Mouse (Mus musculus) heart, adult 11 months (tissue): Measurements from ENCODE around the gene Rnf130.

Experiments
- DNase-seq: peaks from one replicate; pipeline ENCODE4 v3.0.0; 2022

Gene Rnf130

DNA sequence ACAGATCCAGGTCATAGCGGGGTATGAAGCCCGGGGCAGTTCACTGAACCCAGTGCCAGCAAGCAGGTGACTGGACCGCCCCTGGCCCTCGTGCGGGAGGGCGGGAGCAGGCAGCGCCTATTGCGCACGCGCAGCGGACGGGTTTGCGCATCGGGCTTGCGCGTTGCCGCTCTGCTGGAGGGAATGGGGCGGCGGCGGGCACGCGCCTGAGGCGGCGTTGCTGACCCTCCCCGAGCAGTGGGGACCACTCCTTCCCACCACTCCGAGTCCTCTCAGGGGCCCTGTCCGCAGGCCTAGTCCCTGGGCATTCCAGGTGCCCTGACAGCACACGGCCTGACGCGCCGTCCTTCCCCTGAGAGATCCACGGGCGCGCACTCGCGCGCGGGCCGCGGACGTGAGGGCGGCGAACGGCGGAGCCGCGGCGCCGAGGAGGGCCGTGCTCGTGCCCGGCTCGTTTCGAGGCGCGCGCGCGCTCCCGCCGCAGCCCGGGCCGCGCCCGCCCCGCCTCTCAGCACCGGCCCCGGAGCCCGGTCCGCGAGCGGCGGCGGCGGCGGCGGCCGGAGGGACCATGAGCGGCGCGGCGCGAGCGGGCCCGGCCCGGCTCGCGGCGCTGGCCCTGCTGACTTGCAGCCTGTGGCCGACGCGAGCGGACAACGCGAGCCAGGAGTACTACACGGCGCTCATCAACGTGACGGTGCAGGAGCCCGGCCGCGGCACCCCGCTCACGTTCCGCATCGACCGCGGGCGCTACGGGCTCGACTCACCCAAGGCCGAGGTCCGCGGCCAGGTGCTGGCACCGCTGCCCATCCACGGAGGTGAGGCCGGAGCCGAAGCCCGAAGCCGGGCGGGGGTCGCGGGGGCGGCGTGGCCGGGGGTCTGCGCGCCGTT, at the start of gene Rnf130:
Gene Rnf130, plus strand, starts transcription at position 514 of the 888 bp plus-strand sequence.
- DNase-seq, result peak; percentile 100

DNA sequence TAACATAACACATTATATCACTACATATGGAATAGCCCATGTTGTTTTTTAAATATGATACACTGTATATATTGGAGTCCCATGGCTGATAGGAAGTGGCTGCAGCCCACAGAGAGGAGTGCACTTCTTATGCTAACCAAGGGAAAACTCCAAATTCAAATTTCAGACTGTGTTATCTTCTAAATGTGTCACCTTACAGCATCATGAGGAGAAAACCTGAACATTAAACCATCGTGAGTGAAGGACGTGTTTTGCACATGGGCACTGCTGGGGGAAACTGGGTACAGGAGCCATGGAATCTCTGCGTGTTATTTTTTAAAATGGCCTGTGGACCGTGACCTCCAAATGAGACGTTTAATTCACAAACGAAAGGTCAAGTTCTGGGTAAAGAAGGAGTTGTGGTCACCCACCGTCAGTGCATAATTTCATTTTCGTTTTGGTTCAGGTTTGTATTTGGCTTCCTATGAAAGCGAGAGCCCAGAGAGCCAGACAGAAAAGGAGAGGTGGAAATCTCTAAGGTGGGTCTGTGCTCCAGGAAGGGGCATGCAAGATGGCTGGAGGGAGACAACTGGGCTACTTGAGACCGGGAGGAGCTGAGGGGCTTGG, 47.1 kb upstream of the Rnf130 start:
- no peak for DNase-seq

DNA sequence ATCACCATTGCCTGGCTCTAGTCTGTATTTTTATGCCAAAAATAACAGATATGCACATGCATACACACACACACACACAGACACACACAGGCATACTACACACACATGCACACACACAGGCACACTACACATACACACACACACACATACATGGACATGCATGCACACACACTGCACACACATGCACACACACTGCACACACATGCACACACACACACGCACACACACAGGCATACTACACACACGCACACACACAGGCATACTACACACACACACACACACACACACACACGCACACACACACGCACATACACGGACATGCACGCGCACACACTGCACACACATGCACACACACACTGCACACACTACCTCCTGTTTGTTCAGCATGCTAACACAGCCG, 46.2 kb upstream of the Rnf130 start:
- DNase-seq, result no peak

DNA sequence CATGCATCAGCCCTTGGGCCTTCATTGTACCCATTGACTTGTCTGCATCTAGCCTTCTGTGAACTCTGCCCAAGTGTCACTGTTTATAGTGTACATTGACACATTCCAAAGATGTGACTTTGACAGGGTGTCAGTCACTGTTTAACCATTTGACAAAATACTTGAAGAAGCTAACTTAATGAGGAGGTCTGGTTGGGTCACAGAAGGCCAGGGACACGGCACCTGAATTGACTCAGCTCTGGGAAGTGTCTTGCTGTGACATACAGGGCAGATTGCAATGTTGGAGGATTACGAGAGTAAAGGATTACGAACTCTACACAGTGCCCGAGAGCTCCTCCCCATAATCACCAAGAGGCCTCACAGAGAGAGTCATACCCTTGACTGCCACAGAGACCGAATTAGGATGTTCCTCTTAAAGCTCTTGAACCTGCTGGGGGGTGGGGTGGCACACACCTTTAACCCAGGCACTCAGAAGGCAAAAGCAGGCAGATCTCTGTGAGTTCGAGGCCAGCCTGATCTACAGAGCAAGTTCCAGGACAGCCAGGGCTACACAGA, 44.4 kb upstream of the Rnf130 start:
- no peak for DNase-seq

DNA sequence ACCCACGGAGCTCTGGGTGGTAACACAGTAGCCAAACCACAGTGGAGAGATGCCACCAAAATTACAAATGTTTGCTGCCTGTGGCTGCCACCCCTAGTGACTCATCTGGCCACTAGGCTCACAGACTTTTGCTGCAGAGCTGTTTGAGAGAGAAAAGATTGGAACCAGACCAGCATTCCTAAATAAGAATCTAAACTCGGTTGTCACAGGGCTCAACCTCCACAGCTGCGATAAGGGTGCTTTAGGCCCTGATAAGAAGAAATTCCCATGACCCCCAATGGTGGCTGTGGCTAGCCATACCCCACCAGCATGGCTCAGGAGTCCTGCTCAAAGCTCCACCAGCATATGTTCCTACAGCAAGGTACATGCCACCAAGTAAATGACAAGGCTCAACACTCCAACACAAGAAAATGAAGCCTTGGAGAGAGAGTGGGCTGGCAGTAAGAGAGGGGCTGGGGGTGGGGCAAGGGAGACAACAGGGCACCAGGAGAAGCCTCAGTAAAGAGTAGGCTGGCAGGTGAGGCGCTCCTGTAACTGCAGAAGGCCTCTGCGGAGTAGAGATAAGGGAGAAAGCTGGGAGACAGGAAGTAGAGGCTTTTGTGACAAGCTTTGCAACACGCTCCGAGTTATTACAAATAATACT, 43.7 kb upstream of the Rnf130 start:
- no peak for DNase-seq

DNA sequence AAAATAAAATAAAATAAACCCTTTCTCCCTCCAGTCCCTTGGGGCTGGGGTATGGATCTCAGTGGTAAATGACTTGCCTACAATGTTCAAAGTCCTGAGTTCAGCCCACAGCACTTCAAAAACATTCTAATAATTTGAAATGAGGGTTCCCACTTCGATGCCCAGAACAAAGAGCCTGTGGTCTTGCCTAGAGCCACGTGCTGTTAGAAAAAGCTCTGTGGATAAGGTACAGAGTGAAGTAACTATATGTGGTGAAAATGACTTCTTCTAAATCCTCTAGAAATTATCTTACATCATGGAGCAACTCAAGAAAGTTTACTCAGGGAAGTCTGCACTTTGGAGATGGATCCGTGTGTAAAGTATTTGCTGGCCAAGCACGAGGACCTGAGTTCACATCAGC, 43.1 kb upstream of the Rnf130 start:
- DNase-seq, result no peak

DNA sequence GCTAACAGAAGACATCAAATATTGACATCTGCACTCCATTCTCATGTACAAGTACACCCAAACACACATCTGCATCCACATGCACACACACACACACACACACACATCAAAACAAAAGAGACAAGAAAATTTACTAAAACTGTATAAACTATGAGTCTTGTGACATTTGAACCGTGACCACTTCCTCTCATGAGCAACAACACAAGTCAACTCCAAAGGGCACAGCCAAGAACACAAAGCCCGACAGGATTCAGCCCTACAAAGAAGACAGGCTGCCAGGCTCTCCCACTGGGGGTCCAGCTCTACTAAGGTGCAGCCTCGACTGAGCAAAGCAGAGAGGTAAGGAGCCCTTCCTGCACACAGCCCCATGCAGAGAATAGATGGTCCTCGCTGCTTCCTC, 42.3 kb upstream of the Rnf130 start:
- DNase-seq, result no peak

DNA sequence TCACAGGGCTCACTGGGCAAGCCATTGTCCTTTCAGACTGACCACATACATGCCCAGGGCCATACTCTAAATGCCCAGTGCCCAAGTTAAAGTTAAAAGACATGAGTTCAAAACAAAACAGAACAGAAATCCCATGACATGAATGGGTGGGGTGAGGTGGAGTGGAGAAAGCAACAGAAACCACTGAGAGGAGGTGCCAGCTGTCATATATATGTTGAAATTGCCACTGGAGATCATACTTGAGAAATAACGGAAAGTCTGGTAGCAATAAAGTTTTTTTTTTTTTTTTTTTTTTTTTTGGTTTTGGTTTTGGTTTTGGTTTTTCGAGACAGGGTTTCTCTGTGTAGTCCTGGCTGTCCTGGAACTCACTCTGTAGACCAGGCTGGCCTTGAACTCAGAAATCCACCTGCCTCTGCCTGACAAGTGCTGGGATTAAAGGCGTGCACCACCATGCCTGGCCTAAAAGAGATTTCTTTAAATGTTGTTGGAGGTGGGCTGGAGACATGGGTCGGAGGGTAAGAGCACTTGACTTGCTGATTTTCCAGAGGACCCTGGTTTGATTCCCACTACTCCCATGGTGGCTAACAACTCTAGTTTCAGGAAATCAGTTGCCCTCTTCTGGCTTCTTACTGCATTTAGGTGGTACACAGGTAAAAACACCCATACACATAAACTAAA, 41.1 kb upstream of the Rnf130 start:
- no peak for DNase-seq

DNA sequence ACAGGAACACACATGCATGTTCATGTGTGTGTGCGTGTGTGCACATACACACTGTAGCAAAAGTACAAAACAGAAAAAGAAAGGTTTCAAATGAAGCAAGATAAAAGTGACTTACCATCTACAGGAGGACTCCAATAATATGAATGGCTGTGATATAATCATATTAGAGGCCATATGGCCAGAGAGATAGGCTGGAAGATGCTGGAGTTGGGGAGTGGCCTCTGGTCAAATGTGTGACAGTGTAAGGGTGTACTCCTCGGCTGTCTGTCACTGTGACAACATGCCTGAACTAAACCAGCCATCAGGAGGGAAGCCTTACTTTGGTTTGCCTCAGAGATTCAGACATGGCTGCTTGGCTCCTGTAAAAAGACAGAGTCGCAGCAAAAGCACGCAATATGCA, 40.1 kb upstream of the Rnf130 start:
- no peak for DNase-seq

DNA sequence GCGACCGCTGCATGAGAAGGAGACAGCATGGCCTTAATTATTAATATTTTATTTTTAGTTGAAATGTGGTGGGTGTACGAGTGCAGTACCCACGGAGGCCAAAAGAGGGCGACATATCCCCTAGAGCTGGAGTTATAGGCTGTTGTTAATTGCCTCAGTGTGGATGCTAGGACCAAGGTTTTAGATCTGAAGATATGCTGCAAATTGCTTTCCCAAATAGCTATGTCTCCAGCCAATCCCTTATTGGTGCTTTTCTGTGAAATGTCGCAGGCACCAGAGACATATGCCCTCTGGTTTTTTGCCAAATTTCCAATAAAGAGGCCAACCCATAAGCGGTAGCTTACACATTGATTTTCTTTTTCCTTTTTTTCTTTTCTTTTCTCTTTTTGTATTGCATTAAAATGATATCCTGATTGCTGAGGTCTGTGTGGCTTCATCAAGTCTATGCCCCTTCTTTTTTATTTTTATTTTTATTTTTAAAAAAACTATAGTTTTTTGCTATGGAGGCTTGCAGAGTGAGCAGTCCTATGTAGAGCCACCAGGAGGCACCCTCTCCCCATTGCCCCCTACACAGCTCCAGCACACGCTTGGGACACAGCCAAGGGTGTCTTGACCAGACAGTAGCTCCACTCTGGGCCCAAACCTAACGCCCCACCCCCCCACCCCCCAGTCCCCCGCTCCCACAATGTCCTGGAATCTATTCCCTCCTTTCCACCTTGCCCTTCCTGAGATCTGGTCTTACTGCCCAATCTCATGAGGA, 38.7 kb upstream of the Rnf130 start:
- DNase-seq, result no peak

DNA sequence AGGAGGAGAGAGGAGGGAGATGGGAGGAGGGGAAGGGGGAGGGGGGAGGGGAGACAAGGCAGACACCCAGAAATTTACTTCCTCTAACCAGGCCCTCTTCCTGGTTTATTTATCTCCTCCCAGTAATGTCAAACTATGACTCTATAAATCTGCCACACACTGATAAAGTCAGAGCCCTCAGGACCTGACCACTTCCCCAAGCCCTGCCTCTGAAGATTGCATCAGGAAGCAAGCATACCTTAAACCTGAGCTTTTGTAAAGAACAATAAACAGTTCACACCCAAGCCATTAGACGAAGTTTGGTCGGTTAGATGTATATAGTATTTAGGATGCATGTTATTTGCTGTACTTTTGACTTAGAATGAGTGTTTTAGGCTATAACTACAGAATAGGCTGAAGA, 30.6 kb upstream of the Rnf130 start:
- DNase-seq, result no peak

DNA sequence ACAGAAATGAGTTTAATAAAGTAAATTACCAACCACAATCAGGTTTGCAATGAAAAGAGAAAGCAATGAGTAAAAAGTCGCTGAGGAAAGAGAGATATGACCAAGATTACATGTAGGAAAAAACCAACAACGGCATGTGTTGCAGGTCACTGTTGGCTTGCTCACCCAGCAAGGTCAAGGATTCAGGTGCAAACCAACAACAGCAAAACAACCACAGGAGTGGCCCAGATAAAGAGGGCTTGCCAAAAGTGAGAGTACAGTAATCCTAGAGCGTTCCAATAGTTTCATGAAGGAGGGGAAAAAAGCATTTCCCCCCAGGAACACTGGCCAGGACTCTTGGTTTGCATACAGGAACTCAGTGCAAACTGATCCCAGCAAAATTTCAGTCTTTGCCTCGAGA, 28.7 kb upstream of the Rnf130 start:
- no peak for DNase-seq

DNA sequence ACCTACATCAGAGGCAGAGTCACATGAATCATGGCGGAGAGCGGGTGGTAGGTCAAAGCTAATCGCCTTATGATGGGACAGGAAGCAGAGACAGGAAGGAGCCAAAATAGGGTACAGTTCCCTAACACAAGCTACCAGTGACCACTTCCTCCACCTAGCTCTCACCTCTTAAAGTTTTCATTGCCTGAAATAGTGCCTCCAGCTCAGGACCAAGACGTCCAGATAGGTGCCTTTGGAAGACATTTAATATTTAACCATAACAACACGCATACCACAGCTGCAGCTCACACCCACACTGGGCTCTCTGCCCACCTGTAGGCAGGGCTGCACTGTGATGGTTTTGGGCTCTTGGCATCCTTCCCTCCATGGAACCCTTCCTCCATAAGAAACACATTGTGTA, 27.8 kb upstream of the Rnf130 start:
- DNase-seq, result no peak

DNA sequence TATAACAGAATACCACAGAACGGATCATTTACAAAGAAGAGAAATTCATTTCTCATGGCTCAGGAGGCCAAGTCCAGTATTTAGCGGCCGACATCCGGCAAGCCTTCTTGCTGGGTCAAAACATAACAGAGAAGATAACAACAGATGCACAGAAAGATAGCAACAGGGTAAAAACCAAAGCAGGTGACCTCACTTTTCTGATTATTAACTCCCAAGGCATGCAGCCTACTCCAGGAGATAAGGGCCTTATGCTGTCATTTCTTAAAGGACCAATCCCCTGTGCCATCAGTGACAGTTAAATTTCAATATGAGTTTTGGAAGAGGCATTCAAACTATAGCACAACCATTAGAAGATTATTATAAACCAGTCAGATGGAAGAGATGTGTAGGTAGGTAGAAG, 22.3 kb upstream of the Rnf130 start:
- DNase-seq, result no peak

DNA sequence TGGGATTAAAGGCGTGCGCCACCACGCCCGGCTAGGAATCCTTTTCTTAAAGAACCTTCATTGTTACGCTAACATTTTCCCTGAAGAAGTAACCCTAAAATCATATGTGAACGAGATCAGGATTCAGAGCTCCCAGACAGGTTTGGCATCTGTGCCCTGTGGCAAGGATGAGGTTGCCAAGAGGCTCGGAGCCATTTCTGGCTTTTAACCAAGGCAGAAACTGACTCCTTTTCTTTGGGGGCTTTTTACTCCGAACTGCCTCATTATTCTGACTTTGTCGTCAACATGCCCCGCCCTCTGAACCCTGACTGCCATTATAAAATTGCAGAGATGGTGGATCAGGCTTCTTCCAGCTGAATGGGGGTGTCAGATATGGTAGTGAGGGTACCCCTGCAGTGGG, 17.4 kb upstream of the Rnf130 start:
- DNase-seq, result no peak

DNA sequence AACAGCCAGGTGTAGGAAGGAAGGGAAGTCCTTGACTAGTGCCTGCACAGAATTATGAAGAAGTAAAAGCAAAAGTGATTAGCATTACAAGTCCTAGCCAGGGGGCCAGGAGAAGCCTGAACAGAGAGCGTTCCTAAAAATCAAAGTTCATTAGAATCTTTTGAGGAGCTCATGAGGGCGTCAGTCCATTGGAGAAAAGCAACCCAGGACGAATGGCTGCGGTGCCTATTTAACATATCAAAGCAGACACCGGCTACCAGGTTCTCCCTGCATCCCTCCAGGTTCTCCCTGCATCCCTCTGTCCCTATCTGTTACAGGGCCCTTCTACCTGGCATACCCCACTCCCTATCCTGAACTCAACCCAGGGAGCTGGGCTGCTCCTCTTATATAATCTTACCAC, 16.9 kb upstream of the Rnf130 start:
- no peak for DNase-seq

DNA sequence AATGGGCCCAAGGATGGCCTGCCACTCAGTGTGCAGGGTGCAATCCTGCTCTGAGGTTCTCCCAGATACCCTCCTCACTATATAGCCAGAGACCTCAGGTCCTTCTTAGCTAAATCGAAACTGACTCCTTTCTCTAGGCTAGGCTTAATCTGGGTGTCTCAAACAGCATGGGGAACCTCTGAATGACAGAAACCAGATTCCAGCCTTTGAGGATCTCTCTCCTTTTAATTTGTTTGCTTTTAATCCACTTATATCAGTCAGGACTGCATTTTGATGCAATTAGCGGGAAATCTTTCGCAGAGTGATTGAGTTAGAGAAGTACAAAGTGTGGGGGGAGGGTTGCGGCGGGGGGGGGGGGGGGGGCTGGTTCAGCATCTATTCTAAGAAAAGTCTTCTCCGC, 12.1 kb upstream of the Rnf130 start:
- no peak for DNase-seq

DNA sequence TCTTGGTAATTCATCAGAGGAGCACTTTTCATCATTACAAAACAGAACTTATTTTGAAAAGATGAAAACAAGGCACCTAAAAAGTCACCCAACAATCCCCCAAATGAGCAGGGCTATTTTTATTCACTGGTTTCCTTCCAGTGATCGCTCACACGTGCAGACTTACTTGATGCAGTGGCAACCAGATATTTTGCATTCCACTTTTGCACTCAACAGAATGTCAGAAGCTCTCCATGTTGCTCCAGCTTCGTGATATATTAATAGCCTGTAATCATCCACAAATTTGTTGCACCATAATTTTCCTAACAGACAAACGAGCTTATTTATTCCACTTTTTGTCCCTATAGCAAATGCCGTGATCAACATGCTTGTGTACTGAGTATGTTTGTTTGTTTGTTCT, 8.6 kb upstream of the Rnf130 start:
- no peak for DNase-seq

DNA sequence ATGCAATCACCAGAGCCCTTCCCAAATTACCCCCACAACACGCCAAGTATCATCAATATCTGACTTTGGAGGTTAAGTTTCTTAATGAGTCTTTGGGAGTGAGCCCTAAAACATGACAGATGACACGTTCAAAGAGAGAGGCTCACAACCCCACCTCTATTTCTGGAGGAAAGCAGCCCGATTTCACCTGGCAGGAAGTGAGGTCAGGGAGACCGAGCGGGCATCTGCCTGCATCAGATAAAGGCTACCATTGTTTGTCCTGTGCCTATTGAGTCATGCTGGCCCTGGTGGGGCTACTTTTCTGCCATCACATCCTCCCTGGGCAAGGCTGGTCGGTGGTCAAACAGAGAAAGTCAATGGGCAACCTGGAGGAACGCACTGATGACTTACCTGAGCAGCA, 7.6 kb upstream of the Rnf130 start:
- DNase-seq, result no peak

DNA sequence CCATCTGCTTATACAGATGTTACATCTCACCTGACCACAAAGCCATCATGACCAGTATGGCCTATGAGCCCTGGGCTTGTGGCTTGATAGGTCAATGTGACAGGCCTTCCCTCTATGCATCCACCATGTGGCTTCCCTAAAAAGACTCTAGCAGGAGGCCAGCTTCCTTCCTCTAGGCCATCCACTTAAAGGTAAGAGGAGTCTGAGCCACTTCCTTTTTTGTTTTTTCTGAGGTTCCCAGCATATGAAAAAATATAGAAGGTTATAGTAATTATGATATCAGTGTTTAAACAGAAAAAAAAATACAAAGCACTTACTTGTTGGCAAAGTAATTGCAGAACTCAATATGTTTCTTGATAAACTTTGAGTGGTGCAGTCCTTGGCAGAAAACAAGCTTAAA, 6.3 kb upstream of the Rnf130 start:
- no peak for DNase-seq

DNA sequence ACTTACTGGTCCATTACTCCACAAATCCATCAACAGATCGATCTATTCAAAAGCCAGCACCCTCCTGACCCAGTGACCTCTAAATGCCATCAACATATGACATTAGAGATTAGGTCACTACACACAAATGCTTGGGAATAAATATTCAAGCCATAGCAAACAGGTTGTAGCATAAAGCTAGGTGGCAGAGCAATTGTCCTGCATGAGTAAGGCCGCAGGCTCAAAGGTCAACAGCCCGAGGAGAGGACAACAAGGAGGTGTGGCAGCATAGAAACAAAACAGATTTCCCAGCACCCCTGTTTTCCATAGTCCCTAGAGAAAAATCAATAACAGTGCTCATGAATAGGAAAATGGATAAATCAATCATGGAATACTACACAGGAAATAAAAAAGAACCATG, 3.1 kb upstream of the Rnf130 start:
- no peak for DNase-seq

DNA sequence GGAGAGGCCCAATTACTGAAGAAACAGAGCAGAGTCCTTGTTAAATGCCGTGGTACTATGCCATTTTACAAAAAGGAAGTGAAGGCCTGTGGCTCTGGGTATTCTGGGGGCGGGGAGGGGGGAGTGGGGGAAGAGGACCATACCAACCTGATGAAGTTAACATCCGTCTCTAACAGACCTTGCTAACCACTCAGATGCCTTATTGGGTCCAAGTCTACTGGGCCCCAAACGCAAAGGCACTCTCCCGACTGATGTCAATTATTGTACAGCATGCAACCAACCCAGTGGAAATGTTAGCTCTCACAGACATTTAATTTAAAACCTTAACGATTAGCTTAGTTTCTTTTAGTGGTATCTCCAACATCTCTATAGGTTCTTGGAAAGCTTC, 707 bp upstream of the Rnf130 start:
- DNase-seq, result no peak
